Mouse (Mus musculus) embryonic facial prominence, embryonic 10.5 days (tissue): ENCODE measurements at regions not wholly inside any gene's neighbourhood (a gene's known extent, or its start where the extent isn't known, plus 50 kb on each side); places are given as distances from the start of the nearest gene placed in this dataset.

ENCODE experiments used
- DNase-seq: peaks from one replicate; pipeline ENCODE4 v3.0.0-alpha.2; 2017; ENCODE audit warnings: low spot score
- H3K27ac ChIP-seq: fragments of 300-500 bp; sonication (generic); replicated peaks from 2 replicates; pipeline ENCODE4 v1.5.1; 2016; ENCODE audit warnings: mild to moderate bottlenecking
- H3K27me3 ChIP-seq: fragments of 300-500 bp; sonication (generic); replicated peaks from 2 replicates; pipeline ENCODE4 v1.6.1; 2016; ENCODE audit warnings: low read depth, mild to moderate bottlenecking; ENCODE audit not compliant: poor library complexity, severe bottlenecking
- H3K36me3 ChIP-seq: fragments of 300-500 bp; sonication (generic); replicated peaks from 2 replicates; pipeline ENCODE4 v1.6.1; 2016; ENCODE audit warnings: mild to moderate bottlenecking, moderate library complexity
- H3K4me1 ChIP-seq: fragments of 300-500 bp; sonication (generic); 2 replicates; pipeline ENCODE4 v1.6.1; 2016
- H3K4me3 ChIP-seq: fragments of 300-500 bp; sonication (generic); 2 replicates; pipeline ENCODE4 v1.5.1; 2016; ENCODE audit warnings: mild to moderate bottlenecking, moderate library complexity
- H3K9me3 ChIP-seq: fragments of 300-500 bp; sonication (generic); 2 replicates; pipeline ENCODE4 v1.6.1; 2016; ENCODE audit warnings: mild to moderate bottlenecking
- WGBS: fragments of 180-500 bp; shearing (Covaris S2); methylation state at CpG from one replicate; pipeline ENCODE4 v1.1.7; 2016; 5-methylcytosine and 5-hydroxymethylcytosine counted together

DNA sequence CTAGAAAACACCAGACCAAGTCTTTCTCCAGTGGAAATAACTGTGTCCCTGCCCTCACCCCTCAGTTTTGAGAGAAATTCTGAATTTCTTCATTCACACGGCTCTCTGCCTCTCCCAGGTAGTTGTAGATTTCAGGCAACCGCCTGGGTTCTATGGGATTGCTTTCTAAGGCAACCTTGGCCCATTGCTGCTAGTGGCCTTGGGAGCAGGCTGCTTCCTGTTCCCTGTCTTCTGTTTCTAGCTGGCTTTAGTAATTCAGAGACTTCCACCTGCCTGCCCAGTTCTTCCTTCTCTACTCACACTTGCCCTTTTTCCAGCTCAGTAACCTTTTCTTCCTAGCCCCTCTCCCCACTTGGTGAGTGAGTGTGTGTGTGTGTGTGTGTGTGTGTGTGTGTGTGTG is 187.1 kb downstream of the Abcc12 start:
- DNase-seq: no peak
- Histone ChIP-seq H3K9me3 (no peaks in the 10 kb centered on the region), H3K4me1 (peaks cover 21% of the 10 kb centered on the region), H3K36me3 (no peaks in the 10 kb centered on the region), H3K27ac (no peak overlapping the region), H3K27me3 (no peaks in the 10 kb centered on the region), H3K4me3 (no peak overlapping the region)
- 85% methylated on average over 2 of the region's 2 CpGs for WGBS

DNA sequence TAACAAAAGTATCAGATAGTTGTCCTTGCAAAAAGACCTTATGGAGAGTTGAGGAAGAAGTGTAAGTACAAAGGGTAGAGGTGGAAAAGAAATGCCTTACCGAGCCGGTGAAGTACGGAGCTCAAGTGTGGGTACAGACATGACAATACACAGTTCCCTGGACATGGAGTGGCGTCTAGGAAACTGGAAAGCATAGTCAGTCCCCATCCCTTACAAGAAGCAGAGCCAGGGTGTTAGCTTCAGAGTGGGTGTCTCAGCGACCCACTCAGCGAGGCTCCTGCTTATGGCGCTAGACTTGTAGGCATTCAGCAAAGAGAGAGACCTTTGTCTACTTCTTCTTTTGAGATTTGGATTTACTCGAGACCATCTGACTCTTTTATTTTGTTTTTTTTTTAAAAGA is 189.8 kb downstream of the Abcc12 start:
- H3K4me1 ChIP-seq: peaks cover 24% of the 10 kb centered on the region
- 85% methylated on average over 8 of the region's 8 CpGs for WGBS
- no peak overlapping the region for H3K4me3 ChIP-seq
- no peak for DNase-seq
- H3K27me3 ChIP-seq: no peaks in the 10 kb centered on the region
- H3K27ac ChIP-seq: no peak overlapping the region
- no peaks in the 10 kb centered on the region for H3K36me3 ChIP-seq
- H3K9me3 ChIP-seq: no peaks in the 10 kb centered on the region

DNA sequence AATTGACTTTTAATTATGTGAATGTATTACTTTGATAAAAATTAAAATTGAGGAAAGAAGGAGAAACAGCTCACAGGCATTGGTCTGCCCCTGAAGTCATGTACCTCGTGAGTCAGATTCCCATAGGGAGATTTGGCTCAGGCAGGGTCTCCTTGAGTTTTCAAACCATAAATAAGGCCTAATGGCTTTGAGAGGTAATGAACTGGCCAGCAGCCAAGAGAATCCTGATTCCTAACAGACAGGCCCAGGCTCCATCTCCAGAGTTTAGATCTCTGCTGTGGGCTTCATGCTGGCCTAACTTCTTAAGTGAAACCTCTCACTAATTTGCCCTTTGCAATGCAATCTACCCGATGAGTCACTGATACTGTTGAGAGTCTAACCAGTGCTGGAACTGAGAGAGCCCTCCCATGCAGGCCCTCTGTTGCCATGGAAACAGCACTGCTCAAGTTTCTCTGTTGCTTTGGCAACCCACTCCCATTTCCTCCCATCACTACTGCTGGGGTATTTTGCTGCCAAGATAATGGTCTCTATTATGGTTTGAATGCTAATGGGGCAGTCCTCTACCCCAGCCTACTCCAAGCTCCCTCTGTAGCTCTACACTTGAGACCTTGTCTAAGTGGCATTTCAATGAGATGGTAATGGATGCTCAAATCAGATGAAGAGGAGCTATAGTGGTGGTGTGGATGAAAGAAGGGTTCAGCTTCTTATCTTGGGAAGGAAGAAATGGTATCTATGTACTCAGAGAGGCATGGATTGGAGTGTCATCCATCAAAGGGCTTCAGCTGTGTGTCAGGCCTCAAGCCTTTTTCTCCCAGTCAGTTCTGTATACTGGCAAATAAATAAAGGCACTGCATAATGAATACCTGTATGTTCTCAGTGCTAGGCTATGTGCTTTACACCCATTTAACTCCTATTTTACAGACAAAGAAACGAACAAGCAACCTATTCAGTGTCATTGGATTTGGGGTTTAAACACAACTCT is 190.5 kb downstream of the Abcc12 start:
- 38% methylated on average over 3 of the region's 3 CpGs for WGBS
- H3K4me1 ChIP-seq: peaks cover 24% of the 10 kb centered on the region
- no peak overlapping the region for H3K4me3 ChIP-seq
- no peaks in the 10 kb centered on the region for H3K9me3 ChIP-seq
- H3K27me3 ChIP-seq: no peaks in the 10 kb centered on the region
- no peaks in the 10 kb centered on the region for H3K36me3 ChIP-seq
- peak overlapping the region; percentile 54; the same call in 1 of the 2 replicates for H3K27ac ChIP-seq
- peak; percentile 81 for DNase-seq

DNA sequence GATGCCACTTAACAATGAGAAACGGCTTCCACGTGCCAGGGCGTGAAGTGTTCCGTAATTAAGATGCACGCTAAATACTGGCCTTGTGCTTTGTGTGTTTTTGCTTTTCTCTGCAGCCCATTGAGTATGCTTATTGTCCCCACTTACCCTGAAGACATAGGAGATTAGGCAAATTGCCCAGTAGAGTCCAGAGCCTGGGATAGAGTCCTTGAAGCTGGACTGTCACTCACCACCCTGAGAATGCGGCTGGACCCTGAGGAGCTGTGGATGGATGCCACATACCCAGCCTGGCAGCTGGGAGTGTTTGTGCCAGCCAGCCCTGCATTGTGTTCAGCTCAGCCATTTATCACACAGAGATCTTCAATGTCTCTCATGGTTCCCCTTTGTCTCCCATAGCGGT is 195.2 kb downstream of the Abcc12 start:
- no peak for DNase-seq
- Histone ChIP-seq H3K4me1 (peaks cover 18% of the 10 kb centered on the region), H3K4me3 (no peak overlapping the region), H3K36me3 (no peaks in the 10 kb centered on the region), H3K27ac (no peak overlapping the region), H3K9me3 (no peaks in the 10 kb centered on the region), H3K27me3 (no peaks in the 10 kb centered on the region; the same call in 1 of the 2 replicates)
- WGBS: 79% methylated on average over 7 of the region's 7 CpGs

DNA sequence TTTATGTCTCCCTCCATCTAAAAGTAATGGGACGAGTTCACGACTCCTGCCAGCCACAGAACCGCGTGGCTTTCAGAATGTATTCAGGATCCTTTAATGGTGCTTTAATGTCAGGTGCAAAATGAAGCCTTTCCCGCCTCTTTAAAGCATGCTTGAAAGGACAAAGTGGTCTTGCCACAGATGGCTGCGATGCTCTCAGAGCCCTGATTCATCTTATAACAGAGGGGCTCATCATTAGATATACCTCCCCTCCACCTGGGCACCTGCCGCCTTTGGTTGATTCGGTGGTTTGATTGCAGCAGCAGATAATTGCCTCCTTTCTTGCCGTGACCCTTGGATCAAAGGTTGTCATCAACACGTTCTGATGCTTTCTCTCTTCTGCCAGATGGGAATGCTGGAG is 198.5 kb downstream of the Abcc12 start:
- Histone ChIP-seq H3K36me3 (no peaks in the 10 kb centered on the region), H3K4me1 (no peaks in the 10 kb centered on the region), H3K4me3 (no peak overlapping the region), H3K9me3 (no peaks in the 10 kb centered on the region), H3K27ac (no peak overlapping the region), H3K27me3 (no peaks in the 10 kb centered on the region; the same call in 1 of the 2 replicates)
- no peak for DNase-seq
- 80% methylated on average over 10 of the region's 10 CpGs for WGBS

DNA sequence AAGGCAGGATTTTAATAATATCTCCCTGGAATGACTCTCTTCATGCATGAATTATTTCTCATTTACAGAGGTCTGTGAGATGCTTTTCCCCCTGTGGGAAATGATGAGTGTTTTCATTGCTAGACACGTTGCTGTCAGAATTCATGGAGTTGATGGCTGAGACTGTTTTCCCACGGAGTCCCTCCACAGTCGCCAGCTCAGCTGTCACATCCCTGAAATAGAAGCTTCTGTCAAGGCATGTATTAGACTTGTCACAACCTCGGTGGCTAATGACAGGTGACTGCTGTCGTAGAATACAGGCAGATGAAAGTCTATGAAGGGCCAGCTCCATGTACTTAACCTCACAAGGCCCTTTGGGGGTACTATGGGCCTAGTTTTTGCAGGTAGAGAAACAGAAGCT is 212.4 kb downstream of the Abcc12 start:
- WGBS: 73% methylated on average over 5 of the region's 5 CpGs
- no peaks in the 10 kb centered on the region for H3K9me3 ChIP-seq
- no peak overlapping the region for H3K27ac ChIP-seq
- no peak overlapping the region for H3K4me3 ChIP-seq
- no peak for DNase-seq
- no peaks in the 10 kb centered on the region for H3K4me1 ChIP-seq
- no peaks in the 10 kb centered on the region for H3K27me3 ChIP-seq
- H3K36me3 ChIP-seq: no peaks in the 10 kb centered on the region

DNA sequence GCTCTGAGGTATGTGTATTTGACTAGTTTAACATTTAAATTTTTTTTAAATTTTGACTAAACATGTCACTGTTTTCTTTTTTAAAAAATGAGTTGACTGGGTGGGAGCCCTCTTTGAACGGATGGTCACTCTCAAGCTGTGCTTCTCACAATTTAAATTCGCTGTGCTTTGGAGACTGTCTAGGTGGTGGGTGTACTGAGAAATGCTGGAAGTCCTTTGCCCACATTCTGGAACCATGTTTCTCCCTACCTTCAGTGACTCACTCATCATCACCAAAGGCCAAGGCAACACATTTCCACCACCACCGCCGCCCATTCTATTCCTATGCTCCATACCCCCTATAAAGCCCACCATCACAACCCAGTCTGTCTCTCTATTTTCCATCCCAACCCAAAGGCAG is 213.8 kb downstream of the Abcc12 start:
- no peak for DNase-seq
- H3K4me1 ChIP-seq: no peaks in the 10 kb centered on the region
- WGBS: 93% methylated on average over 4 of the region's 4 CpGs
- H3K27ac ChIP-seq: no peak overlapping the region
- no peak overlapping the region for H3K4me3 ChIP-seq
- no peaks in the 10 kb centered on the region for H3K36me3 ChIP-seq
- no peaks in the 10 kb centered on the region for H3K9me3 ChIP-seq
- H3K27me3 ChIP-seq: no peaks in the 10 kb centered on the region

DNA sequence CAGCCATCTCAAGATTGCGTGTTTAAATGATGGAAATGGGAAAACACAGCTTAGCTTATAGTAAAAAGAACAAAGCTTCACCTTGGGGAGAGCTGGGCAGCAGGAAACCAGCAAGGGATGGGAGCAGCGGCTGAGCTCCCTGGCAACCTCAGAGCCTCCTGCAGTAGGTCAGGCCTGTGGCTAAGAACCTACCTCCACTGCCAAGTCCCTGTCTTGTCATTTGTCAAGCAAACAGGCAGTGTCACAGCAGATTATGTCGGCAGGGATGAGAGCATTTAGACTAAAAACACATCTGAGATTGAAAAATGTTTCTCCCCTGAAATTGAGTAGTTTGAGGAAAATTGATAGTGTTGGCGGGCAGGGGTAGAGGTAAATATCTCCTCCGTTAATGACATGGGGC is 214.8 kb downstream of the Abcc12 start:
- H3K27me3 ChIP-seq: no peaks in the 10 kb centered on the region
- no peak overlapping the region for H3K27ac ChIP-seq
- no peaks in the 10 kb centered on the region for H3K9me3 ChIP-seq
- no peaks in the 10 kb centered on the region for H3K4me1 ChIP-seq
- no peaks in the 10 kb centered on the region for H3K36me3 ChIP-seq
- no peak overlapping the region for H3K4me3 ChIP-seq
- WGBS: 85% methylated on average over 5 of the region's 5 CpGs
- DNase-seq: no peak

DNA sequence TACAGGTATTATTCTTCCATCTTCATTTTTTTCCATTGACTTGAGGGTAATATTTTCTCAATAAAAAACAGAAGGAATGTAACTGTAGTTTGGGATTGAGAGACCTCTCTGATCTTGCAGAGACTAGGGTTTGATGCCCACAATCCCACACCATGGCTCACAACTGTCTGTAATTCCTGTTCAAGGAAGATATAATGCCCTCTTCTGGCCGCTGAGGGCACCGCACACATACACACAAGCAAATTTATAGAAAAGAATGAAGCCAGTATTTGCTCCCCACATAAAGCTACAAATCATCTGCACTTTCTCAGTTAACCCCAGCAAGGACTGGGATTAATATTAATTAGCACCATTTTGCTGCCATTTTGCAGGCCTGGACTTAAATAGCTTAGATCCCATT is 215.6 kb downstream of the Abcc12 start:
- no peak overlapping the region for H3K4me3 ChIP-seq
- H3K27ac ChIP-seq: no peak overlapping the region
- no peaks in the 10 kb centered on the region for H3K4me1 ChIP-seq
- H3K9me3 ChIP-seq: no peaks in the 10 kb centered on the region
- no peaks in the 10 kb centered on the region for H3K27me3 ChIP-seq
- H3K36me3 ChIP-seq: no peaks in the 10 kb centered on the region
- WGBS: 49% methylated on average over 2 of the region's 2 CpGs
- peak; percentile 13 for DNase-seq

DNA sequence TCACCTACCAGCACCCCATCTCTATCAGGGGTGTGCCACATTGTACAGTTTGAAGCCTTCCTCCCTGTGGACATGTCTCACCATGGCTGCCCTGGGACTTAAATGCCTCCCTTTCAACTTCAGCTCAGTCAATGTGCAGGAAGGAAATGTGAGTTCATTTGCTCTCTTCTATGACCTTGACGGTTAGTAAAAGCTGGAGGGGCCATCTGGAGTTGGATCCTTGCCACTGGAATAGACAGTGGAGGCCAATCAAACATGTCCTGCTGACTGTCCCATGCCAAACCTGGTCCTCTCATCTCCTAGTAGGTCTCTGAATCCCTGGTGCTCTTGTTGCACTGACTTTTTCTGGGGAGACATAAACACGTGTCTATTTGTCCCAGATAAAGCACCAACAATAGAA is 220.2 kb downstream of the Abcc12 start:
- H3K27ac ChIP-seq: no peak overlapping the region
- H3K9me3 ChIP-seq: no peaks in the 10 kb centered on the region
- H3K4me3 ChIP-seq: no peak overlapping the region
- no peaks in the 10 kb centered on the region for H3K27me3 ChIP-seq
- no peaks in the 10 kb centered on the region for H3K4me1 ChIP-seq
- no peaks in the 10 kb centered on the region for H3K36me3 ChIP-seq
- no peak for DNase-seq
- WGBS: 70% methylated on average over 2 of the region's 2 CpGs

DNA sequence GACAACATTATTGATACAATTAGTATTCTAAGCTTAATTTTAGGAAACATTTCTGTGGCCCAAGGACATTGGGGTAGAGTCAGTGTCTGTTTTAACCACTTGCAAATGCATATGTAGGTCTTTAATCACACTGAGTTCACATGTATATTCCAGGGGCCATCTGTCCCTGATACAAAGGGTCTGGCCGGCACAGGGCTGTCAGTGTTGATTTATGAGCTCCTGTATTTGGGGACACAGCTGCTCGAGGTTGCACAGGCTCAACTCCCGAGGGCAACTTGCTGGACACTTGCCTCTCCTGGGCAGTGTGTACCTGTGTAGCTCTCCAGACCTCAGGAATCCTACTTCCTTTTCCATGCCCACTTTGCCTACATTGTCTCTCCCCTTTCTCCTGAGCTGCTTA is 221.0 kb downstream of the Abcc12 start:
- Histone ChIP-seq H3K4me1 (no peaks in the 10 kb centered on the region), H3K4me3 (no peak overlapping the region), H3K9me3 (no peaks in the 10 kb centered on the region), H3K36me3 (no peaks in the 10 kb centered on the region), H3K27me3 (no peaks in the 10 kb centered on the region), H3K27ac (no peak overlapping the region)
- no peak for DNase-seq
- WGBS: 67% methylated on average over 3 of the region's 3 CpGs

DNA sequence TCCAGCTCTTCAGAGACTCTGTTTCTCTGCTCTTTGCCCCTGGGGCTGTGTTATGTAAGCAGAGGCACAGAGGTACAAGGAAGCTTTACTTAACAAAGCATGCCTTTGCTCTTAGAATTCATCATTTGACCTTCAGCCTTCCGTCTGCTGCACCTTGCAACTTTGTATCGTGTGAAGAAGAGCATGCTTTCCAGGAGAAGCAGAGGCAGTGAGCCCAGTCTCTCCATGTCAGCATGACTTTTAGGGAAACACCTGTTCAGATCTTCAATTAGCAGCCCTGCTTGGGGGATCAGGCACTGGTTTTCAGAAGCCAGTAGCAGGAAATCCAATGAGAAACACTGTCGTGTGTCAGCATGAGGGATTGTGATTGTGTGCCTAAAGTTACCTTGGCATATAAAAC is 226.7 kb downstream of the Abcc12 start:
- Histone ChIP-seq H3K27ac (no peak overlapping the region), H3K27me3 (no peaks in the 10 kb centered on the region), H3K4me1 (no peaks in the 10 kb centered on the region), H3K9me3 (no peaks in the 10 kb centered on the region), H3K36me3 (no peaks in the 10 kb centered on the region), H3K4me3 (no peak overlapping the region)
- WGBS: 76% methylated on average over 3 of the region's 3 CpGs
- DNase-seq: no peak

DNA sequence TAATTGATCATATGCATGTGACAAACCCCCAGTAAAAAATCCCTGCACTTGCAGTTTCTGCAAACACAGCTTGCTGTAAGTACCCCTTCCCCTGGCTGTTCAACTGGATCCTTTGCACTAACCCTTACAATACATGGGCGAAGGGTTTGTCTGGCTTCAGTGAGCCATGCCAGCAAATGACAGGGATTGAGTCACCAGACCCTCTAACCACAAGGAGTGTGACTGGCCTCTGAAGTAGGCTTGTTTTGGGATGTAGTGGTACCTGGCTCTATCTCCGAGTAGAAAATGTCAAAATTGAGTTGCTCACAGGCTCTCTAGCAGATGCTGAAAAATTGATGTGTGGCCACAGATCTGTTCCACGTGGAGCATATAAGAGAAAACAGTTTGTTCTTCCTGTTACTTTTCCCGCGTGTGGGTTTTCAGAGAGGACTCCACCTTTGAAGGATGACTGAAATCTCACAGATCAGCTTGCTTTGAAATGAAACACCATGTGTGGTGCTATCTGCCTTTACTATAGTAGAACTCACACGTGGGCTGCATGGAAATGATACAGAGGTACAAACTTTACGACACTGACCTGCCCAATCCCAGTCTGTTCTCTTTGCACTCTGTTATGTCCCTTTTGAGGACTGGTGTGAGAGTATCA is 228.8 kb downstream of the Abcc12 start:
- H3K27ac ChIP-seq: no peak overlapping the region
- no peaks in the 10 kb centered on the region for H3K4me1 ChIP-seq
- no peak for DNase-seq
- WGBS: 87% methylated on average over 7 of the region's 7 CpGs
- H3K36me3 ChIP-seq: no peaks in the 10 kb centered on the region
- H3K9me3 ChIP-seq: 0 out of 2 replicates have a peak, but pooled peaks cover 8% of the 10 kb centered on the region
- H3K27me3 ChIP-seq: no peaks in the 10 kb centered on the region
- H3K4me3 ChIP-seq: no peak overlapping the region
